Mouse (Mus musculus) thymus, postnatal 10 days (tissue): ENCODE data around the gene Gpr171.
"Not testable (repeated sequence)": the region's sequence is repeated elsewhere in the genome, so short reads cannot be mapped to it uniquely, and the experiment has no call there.

Experiments
- DNase-seq, 2 experiments: peaks; one replicate each; pipeline ENCODE4 v3.0.0; 2021; ENCODE audit warnings: low spot score in 2 of 2

The Gpr171 gene

DNA sequence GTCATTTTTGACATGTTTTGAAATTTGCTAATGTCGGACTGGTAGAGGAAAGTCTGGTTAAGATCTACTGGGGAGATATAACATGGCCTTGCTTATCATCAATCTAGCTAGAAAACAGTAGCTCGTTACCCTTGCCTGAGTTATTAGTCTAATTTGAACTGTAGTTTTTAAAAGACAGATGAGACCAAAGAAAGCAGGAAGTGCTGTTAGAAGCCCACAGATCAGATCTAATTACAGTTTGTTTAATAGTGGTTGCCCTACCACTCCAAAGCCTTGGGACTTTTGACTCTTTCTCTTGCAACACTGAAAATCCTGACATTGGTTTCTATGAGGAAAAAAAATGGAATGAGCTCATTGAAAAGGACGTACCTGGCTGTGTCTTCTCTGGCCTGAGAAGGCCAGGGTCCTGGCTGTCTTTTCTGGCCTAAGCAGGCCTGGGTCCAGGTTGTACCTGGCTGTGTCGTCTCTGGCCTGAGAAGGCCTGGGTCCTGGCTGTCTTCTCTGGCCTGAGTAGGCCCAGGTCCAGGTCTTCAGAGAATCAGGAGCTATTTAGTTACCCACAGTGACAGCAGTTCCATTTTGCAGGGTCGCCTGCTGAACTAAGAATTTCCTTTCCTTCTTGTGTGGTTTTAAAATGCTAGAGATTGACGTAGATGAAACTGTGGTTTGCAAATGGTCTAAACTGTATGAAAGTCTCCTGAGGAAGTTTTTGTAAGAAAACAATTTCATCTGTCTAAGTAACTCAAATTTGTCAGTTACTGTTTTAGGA lies at the start of gene Gpr171:
Gpr171 (minus strand) TSS at position 604 of the 769 bp plus-strand sequence.
- DNase-seq, result peak in 1 of 2 experiments; percentile 22

DNA sequence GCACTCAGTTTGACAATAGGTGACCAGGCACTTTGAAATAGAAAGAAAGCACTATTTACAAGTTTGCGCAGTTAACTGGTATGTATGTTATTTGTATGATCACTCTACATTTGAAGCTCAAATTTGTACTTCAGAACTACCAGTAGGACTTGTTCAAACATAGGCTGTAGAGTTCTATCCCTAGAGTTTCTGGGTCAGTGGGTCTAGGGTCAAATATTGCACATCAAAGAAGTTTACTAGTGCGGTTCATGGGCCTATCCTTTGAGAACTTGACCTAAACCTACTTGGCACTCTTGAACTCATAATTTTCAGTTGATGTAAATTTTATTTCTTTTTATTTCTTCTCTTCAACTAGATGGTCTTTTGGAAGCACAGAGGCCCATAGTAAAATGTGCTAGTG lies 49.0 kb upstream of the Gpr171 start:
- no peak for DNase-seq

DNA sequence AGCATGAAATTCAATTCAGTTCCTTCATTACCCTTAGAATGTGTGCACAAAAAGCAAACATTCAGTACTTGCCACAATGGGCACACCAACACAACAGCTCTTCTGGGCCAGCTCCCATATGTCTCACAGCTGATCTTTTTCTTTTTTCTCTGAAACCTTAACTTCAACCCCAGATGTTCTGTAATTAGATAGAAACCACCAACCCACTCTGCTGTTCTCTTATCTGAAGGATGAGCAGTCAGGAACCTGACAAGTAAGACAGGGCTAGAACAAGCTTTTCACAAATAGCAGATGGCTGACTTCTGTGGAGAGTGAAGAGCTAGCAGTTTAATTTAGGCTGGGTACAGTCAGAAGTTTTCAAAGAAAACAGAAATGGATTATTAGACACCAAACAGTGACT lies 48.0 kb upstream of the Gpr171 start:
- DNase-seq, result no peak

DNA sequence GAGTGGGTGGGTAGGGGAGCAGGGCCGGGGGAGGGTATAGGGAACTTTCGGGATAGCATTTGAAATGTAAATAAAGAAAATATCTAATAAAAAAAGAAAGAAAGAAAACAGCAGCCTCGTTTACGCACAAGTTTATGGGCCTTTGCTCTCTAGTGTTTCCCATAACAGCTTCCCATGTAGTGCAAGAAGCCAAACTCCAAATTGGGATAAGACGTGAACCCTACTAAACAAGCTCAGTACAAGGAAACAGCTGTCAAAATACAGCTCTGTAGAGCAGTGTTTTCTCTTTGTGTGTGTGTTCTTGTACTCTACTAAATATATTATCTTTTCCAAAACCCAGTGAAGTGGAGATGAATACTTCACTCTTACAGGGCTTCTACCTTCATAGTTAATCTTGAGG lies 43.6 kb upstream of the Gpr171 start:
- no peak for DNase-seq

DNA sequence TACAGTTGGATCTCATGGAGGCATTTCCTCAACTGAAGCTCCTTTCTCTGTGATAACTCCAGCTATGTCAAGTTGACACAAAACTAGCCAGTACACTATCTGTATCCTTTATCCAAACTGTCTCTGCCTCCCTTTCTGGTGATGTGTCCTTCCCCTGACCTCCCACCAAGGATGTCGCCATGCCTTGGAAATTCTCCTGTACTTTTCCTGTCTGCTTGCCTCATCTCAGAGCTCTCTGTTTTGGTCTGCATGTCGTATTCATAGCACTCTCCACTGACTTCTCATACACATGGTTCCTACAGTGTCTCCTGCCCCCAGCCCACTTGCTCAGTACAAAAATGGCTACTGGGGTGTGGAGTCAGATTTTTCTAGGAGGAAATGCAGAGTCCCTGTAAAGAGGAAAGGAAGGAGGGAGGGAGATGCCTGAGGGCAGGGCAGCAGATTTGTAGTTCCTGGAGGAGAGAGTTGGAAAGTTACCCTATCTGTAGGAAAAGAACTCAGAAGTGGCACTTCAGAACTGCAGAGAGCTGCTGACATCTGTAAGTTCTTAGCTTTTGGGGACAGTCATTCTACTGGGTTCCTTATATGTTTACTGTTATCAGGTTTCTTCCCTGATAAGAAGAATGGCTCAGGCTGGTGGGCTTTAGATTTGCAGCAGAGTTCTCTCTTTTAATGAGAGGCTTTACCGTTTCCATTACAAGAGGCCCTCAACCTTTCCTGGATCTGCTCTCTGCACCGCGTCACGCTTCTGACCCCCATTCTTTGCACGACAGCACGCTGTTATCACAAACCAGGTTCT lies 40.1 kb upstream of the Gpr171 start:
- DNase-seq, result no peak

DNA sequence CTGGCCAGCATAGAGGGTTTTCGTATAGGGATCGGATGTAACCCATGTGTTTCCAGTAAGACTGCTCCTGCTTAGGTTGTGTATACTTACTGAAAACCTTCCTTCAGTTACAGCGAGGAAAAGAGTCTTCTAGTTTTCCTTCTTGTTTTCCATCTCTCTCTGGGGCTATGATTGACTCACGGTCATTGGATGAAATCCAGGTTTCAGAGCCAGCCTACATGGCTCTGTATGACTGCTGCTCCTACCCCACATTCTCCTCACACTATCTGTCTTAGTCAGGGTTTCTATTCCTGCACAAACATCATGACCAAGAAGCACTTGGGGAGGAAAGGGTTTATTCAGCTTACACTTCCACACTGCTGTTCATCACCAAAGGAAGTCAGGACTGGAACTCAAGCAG lies 39.3 kb upstream of the Gpr171 start:
- not testable (repeated sequence) for DNase-seq

DNA sequence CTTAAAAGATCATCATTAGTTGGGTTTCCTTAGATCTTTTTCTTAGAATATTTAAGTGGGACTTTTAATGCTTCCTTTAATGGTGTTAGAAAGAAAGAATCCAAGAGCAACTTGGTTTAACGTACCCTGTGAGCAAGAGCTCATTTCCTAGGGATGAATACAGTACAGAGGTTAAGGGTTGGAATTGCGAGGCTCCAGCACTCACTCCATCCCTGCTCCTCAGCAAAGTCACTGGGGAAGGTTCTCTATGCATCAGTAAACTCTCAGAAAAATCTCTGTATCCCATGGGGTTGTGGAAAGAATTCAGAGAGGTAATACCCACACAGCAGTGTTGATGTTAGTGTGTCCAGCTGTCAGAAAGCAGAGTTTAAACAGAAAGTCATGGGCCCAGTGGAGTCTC lies 38.5 kb upstream of the Gpr171 start:
- DNase-seq, result no peak

DNA sequence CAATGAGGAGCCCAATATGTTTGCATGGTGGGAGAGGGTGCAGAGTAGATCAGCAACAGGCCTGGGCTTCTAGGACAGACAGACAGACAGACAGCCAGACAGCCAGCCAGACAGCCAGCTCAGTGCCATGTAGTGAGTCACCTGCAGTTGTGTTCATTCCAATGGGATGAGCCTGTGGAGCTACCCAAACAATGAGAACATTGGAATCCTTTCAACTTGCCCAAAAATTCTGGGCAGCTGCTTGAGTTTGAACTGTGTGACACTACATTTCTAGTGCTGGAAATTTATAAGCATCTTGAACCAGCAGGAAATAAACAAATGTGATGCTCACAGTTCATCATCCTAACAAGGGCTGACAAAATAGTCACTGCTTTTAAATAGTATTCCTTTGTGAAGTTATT lies 38.0 kb upstream of the Gpr171 start:
- DNase-seq, result no peak

DNA sequence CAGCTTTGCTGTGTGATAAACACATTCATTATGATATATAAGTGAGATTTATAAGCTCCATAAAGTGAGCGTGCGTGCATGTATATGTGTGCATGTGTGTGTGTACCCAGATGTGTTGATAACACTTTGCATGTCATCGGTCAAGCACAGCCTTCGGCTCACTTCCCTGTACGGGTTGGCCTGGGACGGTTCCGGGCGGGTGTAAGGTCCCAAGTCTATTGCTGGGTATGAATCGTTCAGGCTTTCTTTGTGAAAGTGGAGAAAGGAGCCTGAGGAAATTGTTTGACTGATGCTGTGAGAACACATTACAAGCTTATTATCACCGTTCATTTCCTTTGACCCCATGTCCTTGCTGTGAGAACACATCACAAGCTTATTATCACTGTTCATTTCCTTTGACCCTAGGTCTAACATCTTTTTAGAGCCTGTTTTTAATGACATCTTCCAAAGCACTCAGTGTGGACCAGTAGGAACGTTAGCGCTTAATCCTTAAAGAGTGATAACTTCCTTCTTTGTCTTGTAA lies 37.4 kb upstream of the Gpr171 start:
- DNase-seq, result no peak

DNA sequence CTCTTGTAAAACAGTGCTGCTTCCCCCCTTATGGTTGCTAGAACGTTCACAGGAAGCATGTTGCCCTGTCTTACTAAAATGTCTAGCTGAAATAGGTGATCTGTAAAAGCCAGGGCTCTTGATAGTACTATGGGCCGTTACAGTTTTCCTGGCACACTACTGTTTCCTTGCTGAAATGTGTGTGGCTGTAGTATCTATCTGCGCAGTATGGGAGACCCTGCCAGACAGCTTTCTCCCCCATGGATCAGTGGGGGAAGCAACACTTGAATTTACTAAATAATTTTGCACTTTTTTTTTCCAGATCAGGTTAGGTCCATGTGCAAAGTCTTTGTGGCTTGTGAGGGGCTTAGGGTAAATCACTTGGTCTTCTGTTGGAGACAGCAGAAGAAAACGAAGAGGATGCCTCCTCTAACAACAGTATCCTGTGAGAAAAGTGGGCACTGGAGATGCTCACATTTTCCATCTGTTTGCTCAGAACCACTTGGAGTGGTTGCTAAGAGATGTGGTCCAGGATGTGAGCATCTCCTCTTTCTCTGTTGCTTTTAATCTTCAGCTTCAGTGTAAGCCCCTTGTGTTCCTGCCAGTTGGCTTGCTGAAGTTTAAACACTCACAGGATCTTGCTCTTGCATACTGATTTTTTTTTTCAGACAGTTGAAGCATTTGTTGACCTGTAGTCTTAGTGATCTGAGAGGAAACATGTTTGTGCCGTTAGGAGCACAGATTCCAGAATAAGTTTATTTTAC lies 34.5 kb upstream of the Gpr171 start:
- DNase-seq, result no peak

DNA sequence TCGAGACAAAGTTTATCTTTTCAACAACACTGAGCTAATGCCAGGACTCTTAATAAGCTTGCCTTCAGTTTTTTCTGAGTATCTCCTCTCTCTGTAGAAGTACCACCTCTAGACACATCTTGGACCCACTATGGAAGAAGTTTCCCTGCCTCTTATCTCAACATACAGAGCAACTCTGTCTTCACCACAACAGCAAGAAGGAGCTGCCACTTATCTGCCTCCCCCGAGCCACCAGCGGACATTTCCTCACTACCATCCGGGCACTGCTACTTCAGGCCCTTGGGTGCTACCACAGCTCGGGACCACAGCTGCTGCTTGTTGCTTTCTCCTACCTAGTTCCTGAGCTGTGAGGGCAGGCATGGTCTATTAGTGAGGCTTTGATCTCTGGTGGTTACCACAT lies 31.6 kb upstream of the Gpr171 start:
- no peak for DNase-seq

DNA sequence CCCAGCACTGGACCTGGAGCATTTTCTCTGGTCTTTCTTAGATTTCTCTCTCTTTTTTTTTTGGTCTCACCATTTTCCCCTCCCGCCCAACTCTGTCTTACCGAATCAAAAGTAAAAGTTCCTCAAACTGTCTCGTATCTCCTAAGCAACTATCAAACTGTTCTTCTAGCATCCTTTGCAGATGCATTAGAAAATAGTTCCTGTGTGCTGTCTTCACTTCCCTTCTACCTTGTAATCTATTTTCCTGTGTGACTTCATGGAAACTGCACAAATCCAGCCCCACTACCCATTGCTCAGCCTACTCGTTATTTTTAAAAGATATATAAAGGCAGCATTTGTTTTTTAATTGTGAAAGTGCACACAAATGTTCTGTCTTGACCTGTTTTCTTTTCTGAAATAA lies 30.3 kb upstream of the Gpr171 start:
- DNase-seq, result no peak

DNA sequence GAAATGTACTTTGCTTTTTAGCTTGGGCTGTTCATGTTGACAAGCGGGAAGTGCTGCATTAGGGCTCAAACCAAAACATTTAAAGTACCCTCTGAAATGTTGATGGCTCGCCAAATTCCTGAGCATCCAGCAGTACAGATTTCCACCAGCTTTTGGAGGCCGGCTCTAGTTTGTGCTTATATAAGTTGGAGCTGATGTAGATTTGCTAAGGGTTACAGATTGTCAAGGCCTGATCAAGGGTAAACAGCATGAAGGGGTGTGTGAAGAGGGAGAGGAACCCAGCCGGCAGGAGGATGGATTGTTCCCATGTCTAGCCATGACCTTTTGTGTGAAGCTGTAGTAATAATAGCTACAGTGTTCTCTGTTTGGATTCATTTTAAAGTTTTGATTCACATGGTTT lies 29.5 kb upstream of the Gpr171 start:
- DNase-seq, result no peak

DNA sequence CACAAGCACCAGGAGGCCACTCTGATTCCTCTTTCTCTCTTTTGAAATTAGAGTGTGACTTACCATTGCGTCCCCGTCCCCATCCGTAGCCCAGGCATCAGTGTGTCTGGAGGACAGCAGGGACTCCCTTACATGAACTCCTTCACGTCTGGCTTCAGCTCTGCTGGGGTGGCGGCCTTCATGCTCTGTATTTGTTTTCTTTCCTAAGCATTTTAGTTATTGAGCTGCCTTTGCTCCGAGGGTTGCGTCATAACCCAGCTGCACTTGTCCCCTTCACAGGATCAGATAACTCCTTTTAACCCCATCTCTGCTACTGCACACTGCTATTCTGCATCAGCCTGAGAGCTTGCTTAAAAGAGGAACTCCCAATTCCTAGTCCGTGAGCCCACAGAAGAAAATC lies 28.8 kb upstream of the Gpr171 start:
- DNase-seq, result peak in 1 of 2 experiments; percentile 17

DNA sequence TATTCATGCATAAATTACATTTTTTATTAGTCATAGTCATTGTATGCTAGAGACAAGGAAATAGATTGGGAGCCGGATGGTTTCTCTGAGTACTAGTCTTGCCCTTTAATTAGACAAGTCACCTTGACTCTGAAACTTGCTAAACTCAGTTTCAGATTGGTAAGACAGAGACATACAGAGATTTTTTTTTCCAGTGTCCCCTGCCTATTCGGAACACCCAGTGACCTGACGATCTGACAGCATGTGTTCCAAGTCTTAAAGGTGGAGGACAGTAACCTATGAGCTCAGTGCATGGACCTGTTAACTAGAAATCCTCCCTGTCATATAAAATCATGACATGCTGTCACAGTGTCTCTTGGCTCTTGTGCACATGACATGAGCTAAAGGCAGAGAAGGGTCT lies 27.9 kb upstream of the Gpr171 start:
- DNase-seq, result no peak

DNA sequence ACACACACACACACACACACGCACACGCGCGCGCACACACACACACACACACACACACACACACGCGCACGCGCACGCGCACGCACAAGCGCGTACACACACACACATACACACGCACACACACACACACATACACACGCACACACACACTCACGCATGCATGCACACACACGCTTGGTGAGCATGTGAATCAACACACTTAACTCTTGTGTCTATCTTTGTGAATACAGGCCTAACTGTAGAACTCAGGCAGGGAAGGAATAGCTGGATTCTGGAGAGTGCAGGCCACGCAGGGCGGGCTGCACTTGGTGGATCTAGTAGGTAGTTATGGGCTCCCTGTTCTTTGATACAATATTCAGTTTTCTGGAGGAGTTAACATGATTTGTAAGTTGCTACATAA lies 27.1 kb upstream of the Gpr171 start:
- no peak for DNase-seq

DNA sequence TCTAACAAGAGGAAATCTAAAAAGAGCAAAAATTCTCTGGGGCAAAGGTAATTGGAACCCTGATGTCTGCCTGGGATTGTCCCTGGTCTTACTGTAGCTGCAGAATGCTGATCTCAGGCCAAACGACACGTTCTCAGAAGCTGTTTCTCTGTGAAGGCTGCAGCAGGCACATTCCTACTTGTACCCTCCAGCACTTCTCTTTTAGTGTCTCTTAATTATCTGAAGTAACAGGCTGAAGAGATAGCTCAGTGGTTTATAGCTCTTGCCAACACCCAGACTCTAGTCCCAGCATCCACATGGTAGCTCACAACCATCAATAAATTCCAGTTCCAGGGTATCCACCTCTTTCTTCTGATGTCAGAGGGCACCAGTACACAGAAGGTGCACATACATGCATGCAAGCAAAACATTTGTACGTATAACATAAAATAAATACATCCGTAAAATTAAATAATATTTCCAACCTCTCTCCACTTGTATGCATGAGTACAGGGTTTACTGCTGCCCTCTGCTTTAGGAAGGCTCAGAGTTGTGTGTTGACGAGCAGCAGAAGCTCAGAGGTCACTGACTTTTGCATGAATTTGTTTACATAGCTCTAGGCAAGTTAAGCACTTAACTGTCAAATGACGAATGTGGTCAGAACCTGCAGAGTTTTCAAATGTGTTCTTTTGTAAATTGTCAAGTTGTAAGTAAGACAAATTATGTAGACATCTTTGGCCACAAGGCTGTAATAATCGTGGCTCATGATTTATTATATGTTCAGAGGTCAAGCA lies 24.3 kb upstream of the Gpr171 start:
- no peak for DNase-seq

DNA sequence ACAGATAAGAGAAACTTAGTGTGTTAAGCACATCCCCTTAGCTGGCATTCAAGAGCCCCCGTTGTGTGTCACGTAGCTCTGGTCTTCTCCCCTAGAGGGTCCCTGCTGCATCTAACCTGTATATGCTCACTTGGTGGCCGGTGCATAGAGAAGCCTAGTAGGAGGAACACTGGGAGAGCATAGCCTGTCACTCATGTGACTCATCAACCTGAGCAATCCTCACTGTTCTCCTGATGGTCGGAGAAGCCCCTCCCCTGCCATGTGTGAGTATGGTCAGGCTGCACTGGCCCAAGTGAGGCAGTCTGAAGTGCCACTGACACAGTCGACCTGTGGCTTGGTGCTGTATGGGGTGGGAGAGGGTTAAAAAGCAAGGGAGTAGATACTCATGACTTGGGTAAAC lies 23.4 kb upstream of the Gpr171 start:
- no peak for DNase-seq

DNA sequence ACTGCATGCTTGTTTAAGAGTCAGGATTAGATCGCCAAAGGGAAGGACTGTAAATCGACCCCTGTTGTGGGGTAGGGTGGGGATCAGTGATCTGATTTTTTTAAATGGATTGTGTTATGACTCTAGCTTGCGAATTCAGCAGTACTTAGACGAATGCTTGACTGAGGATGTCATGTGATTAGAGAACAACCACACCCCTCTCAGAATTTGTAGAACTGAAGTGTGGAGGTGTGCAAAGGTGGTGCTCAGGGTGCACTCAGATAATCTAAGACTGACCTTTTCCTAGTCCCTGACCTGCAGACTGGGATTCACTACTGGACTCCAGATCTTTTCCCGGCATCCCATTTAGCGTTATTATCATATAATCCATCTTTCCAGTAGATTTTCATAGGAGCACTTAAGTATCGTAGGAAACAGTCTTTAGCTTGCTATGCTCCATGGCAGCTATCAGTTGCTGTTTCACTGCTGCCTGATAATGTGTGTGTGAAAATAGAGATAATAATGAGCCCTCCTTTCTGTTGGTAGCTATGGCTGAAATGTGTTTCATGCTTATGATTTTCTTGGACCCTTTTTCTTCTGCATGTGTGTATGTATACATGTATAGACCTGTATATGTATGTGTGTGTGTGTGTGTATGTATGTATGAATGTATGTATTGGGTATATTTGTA lies 20.3 kb upstream of the Gpr171 start:
- no peak for DNase-seq

DNA sequence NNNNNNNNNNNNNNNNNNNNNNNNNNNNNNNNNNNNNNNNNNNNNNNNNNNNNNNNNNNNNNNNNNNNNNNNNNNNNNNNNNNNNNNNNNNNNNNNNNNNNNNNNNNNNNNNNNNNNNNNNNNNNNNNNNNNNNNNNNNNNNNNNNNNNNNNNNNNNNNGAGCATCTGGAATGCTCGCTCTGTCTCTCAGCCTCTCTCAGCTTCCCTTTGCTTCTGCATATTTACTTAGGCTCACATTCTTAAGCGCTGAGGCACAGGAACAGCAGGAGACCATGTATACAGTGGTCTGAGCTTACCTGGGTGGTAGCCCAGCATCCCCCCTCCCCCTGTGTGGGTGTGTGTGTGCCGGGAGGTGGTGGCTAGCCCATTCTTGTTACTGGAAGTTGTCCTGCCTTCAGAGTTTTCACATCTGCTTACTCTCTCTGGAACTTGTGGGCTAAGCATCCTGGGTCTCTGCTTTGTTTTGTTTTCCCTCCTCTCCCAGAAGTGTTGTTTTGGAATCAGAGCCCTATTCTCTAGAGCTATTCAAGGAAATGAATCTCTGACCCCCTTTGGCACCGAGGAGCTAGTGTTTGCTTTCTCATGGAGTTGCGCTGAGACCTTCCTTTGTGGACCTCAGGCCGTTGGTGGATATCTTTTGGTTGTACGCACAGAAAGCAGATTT lies 19.6 kb upstream of the Gpr171 start:
- DNase-seq, result no peak
